Mouse (Mus musculus) layer of hippocampus, adult 6 months (tissue): ENCODE data around the gene Ncapd3. TPM values are rescaled to one million over a fixed set of nuclear protein-coding genes. Genes with fewer than 3 reads are reported as not detected.

Experiments
- long read RNA-seq, 2 experiments: library from polyadenylated mRNA; unstranded; transcript quantifications; one replicate each; pipeline ENCODE4 v2.0.0; 2019 to 2020
- polyA plus RNA-seq: library from polyadenylated mRNA; unstranded; fragments of <200 nt; fragmentation: Nextera tagmentation; gene quantifications from 2 replicates; pipeline ENCODE4 v1.2.3, GENCODE M21; 2021

Ncapd3 gene
- 4.8 and 5.0 TPM in 2 replicates for polyA plus RNA-seq
- long read RNA-seq, experiment 1, partial matches to known transcripts: 6 of 6 reads
- long read RNA-seq, experiment 1, other reads (novel, unspliced or antisense): 0 of 6 reads
- long read RNA-seq, experiment 2, full-length matches to known transcripts: 16 of 30 reads
- long read RNA-seq, experiment 2, partial matches to known transcripts: 4 of 30 reads
- long read RNA-seq, experiment 2, other reads (novel, unspliced or antisense): 10 of 30 reads

GRCm38 (mm10) chr9:27029828-27030762 lies at the start of gene Ncapd3, which contains the start of gene Vps26b:
Ncapd3 (plus strand) TSS chr9:27030175.
Vps26b (minus strand) TSS chr9:27030065.

DNA sequence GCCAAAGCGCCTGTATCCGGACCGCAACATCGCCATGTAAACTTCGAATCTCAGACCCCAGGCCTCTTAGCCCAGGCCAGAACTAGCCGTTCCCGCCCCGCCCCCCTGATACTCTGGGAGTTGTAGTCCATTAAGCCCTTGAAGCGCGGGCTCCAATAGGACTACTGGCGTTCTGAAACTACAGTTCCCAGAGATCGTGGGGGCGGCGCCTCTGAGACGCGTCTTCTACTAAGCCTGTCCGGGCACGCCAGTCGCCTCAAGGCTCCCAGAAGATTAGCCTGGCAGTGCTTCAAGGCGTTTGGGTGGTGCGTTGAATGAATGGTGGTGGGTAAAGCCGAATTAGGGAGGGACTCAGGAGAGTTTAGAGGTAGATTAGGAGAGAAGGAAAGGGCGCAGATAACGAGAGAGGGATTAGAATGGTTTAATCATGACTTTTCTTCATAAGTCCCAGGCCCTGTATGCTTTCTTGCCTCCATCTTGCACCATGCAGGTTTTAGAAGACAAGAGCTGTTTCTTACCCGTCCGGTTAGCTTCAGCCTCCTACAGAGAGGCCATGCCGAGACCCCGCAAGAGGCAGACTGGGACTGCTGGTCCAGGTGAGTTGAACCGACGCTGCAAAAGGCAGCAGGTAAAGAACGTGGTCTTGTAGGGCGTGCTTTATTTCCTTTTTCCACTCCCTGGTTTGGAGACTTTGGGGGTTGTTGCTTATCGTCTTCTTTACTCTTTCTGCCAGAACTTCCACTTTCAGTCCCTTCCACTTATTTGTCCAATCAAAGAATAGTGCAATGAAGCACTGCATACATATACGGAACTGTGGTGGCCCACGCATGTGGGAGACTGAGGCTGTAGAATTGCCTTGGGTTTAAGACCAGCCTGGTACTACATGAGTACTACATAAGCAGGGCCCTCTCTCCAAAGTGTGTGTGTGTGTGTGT lies 30.2 kb upstream of the Ncapd3 start, which contains the start of the genes Acad8 and Thyn1:
Gene Acad8 (minus strand): TSS at position 106 of the 935 bp plus-strand sequence.
Gene Thyn1 (plus strand): TSS at position 250 of the 935 bp plus-strand sequence.

Other genes with a start within 250 kb of the Ncapd3 start
- gene Glb1l2, start 223.7 kb upstream of the Ncapd3 start, polyA plus RNA-seq: 0.50 and 1.5 TPM in 2 replicates
- not detected in 2 replicates for gene Glb1l3, start 169.3 kb upstream of the Ncapd3 start, polyA plus RNA-seq
- 0.15 and 0.25 TPM in 2 replicates for gene Gm1110, start 107.1 kb upstream of the Ncapd3 start, polyA plus RNA-seq
- 23.1 and 38.2 TPM in 2 replicates for gene Acad8, start 30.6 kb upstream of the Ncapd3 start, polyA plus RNA-seq
- 72.4 and 93.4 TPM in 2 replicates for gene Thyn1, start 30.5 kb upstream of the Ncapd3 start, polyA plus RNA-seq
- gene Vps26b, start 110 bp upstream of the Ncapd3 start, polyA plus RNA-seq: 54.8 and 60.5 TPM in 2 replicates
- gene Jam3, start 125.2 kb downstream of the Ncapd3 start, polyA plus RNA-seq: 25.3 and 26.8 TPM in 2 replicates